In genomic region chr4:141500637-141501036, GRCm38 (mm10) we compare ENCODE assay signal across 10 mouse cellular contexts. TPM values are rescaled to one million over a fixed set of nuclear protein-coding genes. Genes with fewer than 3 reads are reported as not detected.
A peak's percentile ranks its signal among the peaks of the same experiment; 100 is the strongest.
DNase-seq lines count a peak whose midpoint lies in the region; ATAC-seq lines count a peak whose summit lies in the region.
"Had no signal": no experiment of that assay in that cellular context is flagged by ENCODE, and none has a peak within 500 bp of the region (broad histone marks: within the 10 kb centered on the region; RNA-seq: fewer than 3 reads in every experiment).

No protein-coding gene starts in this region.

- no peaks in the 10 kb centered on the region for H3K9me3 ChIP-seq in embryonic facial prominence, embryonic 12.5 days
- no peaks in the 10 kb centered on the region for H3K9me3 ChIP-seq in embryonic facial prominence, embryonic 10.5 days
- H3K9me3 ChIP-seq in megakaryocyte, embryonic 14.5 days: peaks cover 12% of the 10 kb centered on the region
- H3K9me3 ChIP-seq in midbrain, embryonic 14.5 days (ENCODE audit: control insufficient read depth, low read length): no peaks in the 10 kb centered on the region

- no peak for ATAC-seq in embryonic facial prominence, embryonic 12.5 days (ENCODE audit: insufficient number of reproducible peaks, insufficient read depth, low FRiP score, low TSS enrichment)
- no peak for ATAC-seq in megakaryocyte, adult 5-6 weeks (ENCODE audit: poor library complexity, severe bottlenecking)
- ATAC-seq in midbrain, embryonic 14.5 days (ENCODE audit: low FRiP score, low TSS enrichment): no peak
- ATAC-seq: hindbrain, postnatal 0 days had no signal

- 45% methylated on average over 4 of the region's 4 CpGs for WGBS in embryonic facial prominence, embryonic 12.5 days
- WGBS in embryonic facial prominence, embryonic 10.5 days: 45% methylated on average over 4 of the region's 4 CpGs
- WGBS in midbrain, embryonic 14.5 days: 75% methylated on average over 4 of the region's 4 CpGs

- no peak overlapping the region for H3K9ac ChIP-seq in embryonic facial prominence, embryonic 12.5 days
- no peak overlapping the region for H3K9ac ChIP-seq in midbrain, embryonic 14.5 days (replicated peaks; ENCODE audit: low read length)

- DNase-seq in embryonic facial prominence, embryonic 10.5 days (ENCODE audit: low spot score): no peak
- peak; percentile 38 to 51 for DNase-seq in kidney, adult 8-10 months
- DNase-seq in yolk sac, embryonic 10.5 days (ENCODE audit: low spot score): peak; percentile 56
- no peak for DNase-seq in midbrain, embryonic 14.5 days
- no peak for DNase-seq in spleen, adult 18-20 months
- DNase-seq: cerebellum, adult 18-20 months had no signal

- 0 out of 2 replicates have a peak, but pooled peaks cover 4% of the 10 kb centered on the region for H3K36me3 ChIP-seq in embryonic facial prominence, embryonic 12.5 days
- H3K36me3 ChIP-seq in embryonic facial prominence, embryonic 10.5 days (replicated peaks): peaks cover 35% of the 10 kb centered on the region
- H3K36me3 ChIP-seq in megakaryocyte, embryonic 14.5 days (replicated peaks; ENCODE audit: low read length): peaks cover 77% of the 10 kb centered on the region
- H3K36me3 ChIP-seq in midbrain, embryonic 14.5 days (ENCODE audit: control insufficient read depth, insufficient read depth, low read length): no peaks in the 10 kb centered on the region

- H3K27me3 ChIP-seq in embryonic facial prominence, embryonic 12.5 days: no peaks in the 10 kb centered on the region
- no peaks in the 10 kb centered on the region for H3K27me3 ChIP-seq in embryonic facial prominence, embryonic 10.5 days (replicated peaks; ENCODE audit: low read depth, poor library complexity, severe bottlenecking)
- no peaks in the 10 kb centered on the region for H3K27me3 ChIP-seq in megakaryocyte, embryonic 14.5 days (replicated peaks)
- no peaks in the 10 kb centered on the region for H3K27me3 ChIP-seq in midbrain, embryonic 14.5 days (ENCODE audit: control insufficient read depth, insufficient read depth, low read length)

- H3K4me1 ChIP-seq in embryonic facial prominence, embryonic 12.5 days: peaks cover 15% of the 10 kb centered on the region
- peaks cover 31% of the 10 kb centered on the region for H3K4me1 ChIP-seq in embryonic facial prominence, embryonic 10.5 days
- H3K4me1 ChIP-seq in megakaryocyte, embryonic 14.5 days: peaks cover 74% of the 10 kb centered on the region
- no peaks in the 10 kb centered on the region for H3K4me1 ChIP-seq in midbrain, embryonic 14.5 days (ENCODE audit: control insufficient read depth, insufficient read depth, low read length)

- no peak overlapping the region for H3K4me3 ChIP-seq in embryonic facial prominence, embryonic 12.5 days
- H3K4me3 ChIP-seq in embryonic facial prominence, embryonic 10.5 days: no peak overlapping the region
- peak overlapping the region; percentile 52 for H3K4me3 ChIP-seq in megakaryocyte, embryonic 14.5 days (replicated peaks)
- H3K4me3 ChIP-seq in midbrain, embryonic 14.5 days (replicated peaks; ENCODE audit: low read depth, low read length): no peak overlapping the region

- peak overlapping the region; percentile 52; the same call in 1 of the 2 replicates for H3K27ac ChIP-seq in embryonic facial prominence, embryonic 12.5 days
- no peak overlapping the region for H3K27ac ChIP-seq in embryonic facial prominence, embryonic 10.5 days (replicated peaks)
- H3K27ac ChIP-seq in midbrain, embryonic 14.5 days (replicated peaks; ENCODE audit: low read depth, low read length): no peak overlapping the region
- H3K27ac ChIP-seq: hindbrain, postnatal 0 days had no signal

- H3K4me2 ChIP-seq in embryonic facial prominence, embryonic 12.5 days (replicated peaks): no peak overlapping the region
- no peak overlapping the region for H3K4me2 ChIP-seq in midbrain, embryonic 14.5 days (ENCODE audit: low read length)

RNA-seq across cellular contexts. Expression of gene Spen, which starts 37.8 kb away (rescaled TPM):
- 15.0 and 15.9 TPM in 2 replicates for polyA plus RNA-seq in embryonic facial prominence, embryonic 12.5 days (2016; fragmentation: Nextera tagmentation; extraction: Ambion mirVana)
- 9.6 and 12.1 TPM in 2 replicates for polyA plus RNA-seq in embryonic facial prominence, embryonic 10.5 days (2016; fragmentation: Nextera tagmentation; extraction: Ambion mirVana)
- polyA plus RNA-seq in megakaryocyte, embryonic 14.5 days (2012; ENCODE audit: insufficient read depth, low replicate concordance): 101 and 202 TPM in 2 replicates
- 30.4 and 34.2 TPM in 2 replicates for total RNA-seq in megakaryocyte, adult 5-6 weeks (2015)
- 28.7 and 39.3 TPM in 2 replicates for total RNA-seq in megakaryocyte, adult 5-6 weeks (2017)
- 17.3 and 23.9 TPM in 2 replicates for polyA plus RNA-seq in midbrain, embryonic 14.5 days (2014; fragmentation: Nextera tagmentation; extraction: Ambion mirVana)

RNA-seq across cellular contexts. Expression of gene Zbtb17, which starts 56.2 kb away (rescaled TPM):
- 54.4 and 56.5 TPM in 2 replicates for polyA plus RNA-seq in embryonic facial prominence, embryonic 12.5 days (2016; fragmentation: Nextera tagmentation; extraction: Ambion mirVana)
- polyA plus RNA-seq in embryonic facial prominence, embryonic 10.5 days (2016; fragmentation: Nextera tagmentation; extraction: Ambion mirVana): 59.6 and 62.3 TPM in 2 replicates
- polyA plus RNA-seq in megakaryocyte, embryonic 14.5 days (2012; ENCODE audit: insufficient read depth, low replicate concordance): 32.4 and 41.2 TPM in 2 replicates
- 12.7 TPM in 2 replicates for total RNA-seq in megakaryocyte, adult 5-6 weeks (2015)
- 12.5 and 19.4 TPM in 2 replicates for total RNA-seq in megakaryocyte, adult 5-6 weeks (2017)
- polyA plus RNA-seq in midbrain, embryonic 14.5 days (2014; fragmentation: Nextera tagmentation; extraction: Ambion mirVana): 42.0 and 49.2 TPM in 2 replicates

Comparison
In these comparisons a context has a peak if more than half of its experiments do, and no peak if none do; other contexts are left out.
1. DNase-seq: peak in kidney, adult 8-10 months (2 of 2) and yolk sac, embryonic 10.5 days (single experiment); none in embryonic facial prominence, embryonic 10.5 days (single experiment), midbrain, embryonic 14.5 days (single experiment) and spleen, adult 18-20 months (0 of 2).